Mouse (Mus musculus): ENCODE results near the gene Lgals1. TPM values are rescaled to one million over a fixed set of nuclear protein-coding genes. Genes with fewer than 3 reads are reported as not detected.

Gene Lgals1
- polyA plus RNA-seq, 1 experiment from 2014 or later, result 295 TPM

DNA sequence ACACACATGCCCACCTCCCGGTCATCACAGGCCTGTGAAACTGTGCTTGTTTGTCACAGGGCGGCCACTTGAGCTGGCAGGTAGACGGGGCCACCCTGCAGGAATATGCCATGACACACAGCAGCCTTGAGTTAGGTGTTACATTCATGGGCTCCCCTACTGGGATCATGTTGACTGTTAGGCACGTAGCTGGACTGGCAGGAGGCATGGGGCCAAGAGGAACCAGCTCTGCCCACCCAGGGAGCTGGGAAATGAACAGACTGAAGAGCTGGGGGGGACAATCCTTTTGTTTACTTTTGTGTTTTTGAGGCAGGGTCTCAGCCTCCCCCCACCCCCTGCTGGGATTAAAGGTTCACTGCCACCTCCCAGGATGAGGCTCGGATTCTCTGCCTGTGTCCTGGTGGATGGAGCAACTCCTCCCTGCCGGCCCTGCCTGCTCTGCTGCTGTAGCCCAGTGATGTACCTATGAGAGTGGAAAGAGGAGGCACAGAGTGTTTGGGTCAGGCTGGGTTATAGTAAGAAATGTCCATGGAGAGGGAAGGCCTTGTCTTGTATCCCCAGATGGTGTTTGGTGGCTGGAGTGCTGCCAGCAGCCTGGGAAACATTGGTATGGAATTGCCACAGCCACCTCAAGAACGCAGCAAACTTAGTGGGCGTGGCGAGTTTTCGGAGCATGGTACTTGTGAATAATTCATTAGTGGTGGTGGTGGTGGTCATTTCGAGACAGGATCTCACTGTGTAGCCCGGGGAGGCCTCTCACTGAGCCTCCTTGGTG, 10.3 kb upstream of the Lgals1 start:
- Histone ChIP-seq H3K36me3 (ENCODE audit: control insufficient read depth, insufficient read depth) (no peaks in the 10 kb centered on the region; the same call in none of the 2 replicates), H3K4me1 (ENCODE audit: control insufficient read depth, low read depth, low read length) (peaks cover 40% of the 10 kb centered on the region), H3K27me3 (ENCODE audit: control insufficient read depth, insufficient read depth, low read depth, low read length) (no peaks in the 10 kb centered on the region), H3K9ac (ENCODE audit: low read depth, low read length) (no peak overlapping the region), H3K9me3 (replicated peaks; ENCODE audit: control insufficient read depth, low read length) (no peaks in the 10 kb centered on the region), H3K4me3 (ENCODE audit: low read depth, low read length) (0 out of 2 replicates have a peak overlapping the region, but pooled peaks have one; percentile 6), H3K4me2 (ENCODE audit: low read depth, low read length) (peak overlapping the region; percentile 4; the same call in 1 of the 2 replicates), H3K27ac (ENCODE audit: low read length) (no peak overlapping the region)
- WGBS (ENCODE audit: insufficient replicate concordance), result 81% methylated on average over 12 of the region's 12 CpGs
- ATAC-seq (ENCODE audit: low read depth), result no peak

DNA sequence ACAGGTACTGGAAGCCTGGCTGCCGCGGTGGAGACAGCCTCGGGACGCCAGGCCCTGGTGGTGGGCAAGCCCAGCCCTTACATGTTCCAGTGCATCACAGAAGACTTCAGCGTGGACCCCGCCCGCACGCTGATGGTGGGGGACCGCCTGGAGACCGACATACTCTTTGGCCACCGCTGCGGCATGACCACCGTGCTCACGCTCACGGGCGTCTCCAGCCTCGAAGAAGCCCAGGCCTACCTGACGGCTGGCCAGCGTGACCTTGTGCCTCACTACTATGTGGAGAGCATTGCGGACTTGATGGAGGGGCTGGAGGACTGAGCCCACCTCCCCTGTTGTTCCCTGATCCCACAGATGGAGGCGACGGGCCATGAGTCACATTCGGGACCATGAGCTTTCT, 8.4 kb upstream of the Lgals1 start:
- no peak overlapping the region for H3K27ac ChIP-seq (ENCODE audit: low read length)
- no peak overlapping the region for H3K9ac ChIP-seq (ENCODE audit: low read depth, low read length)
- H3K4me1 ChIP-seq (ENCODE audit: control insufficient read depth, low read depth, low read length), result peaks cover 49% of the 10 kb centered on the region
- no peaks in the 10 kb centered on the region for H3K36me3 ChIP-seq (ENCODE audit: control insufficient read depth, insufficient read depth)
- no peaks in the 10 kb centered on the region for H3K9me3 ChIP-seq (replicated peaks; ENCODE audit: control insufficient read depth, low read length)
- no peak overlapping the region for H3K4me3 ChIP-seq (ENCODE audit: low read depth, low read length)
- H3K27me3 ChIP-seq (ENCODE audit: control insufficient read depth, insufficient read depth, low read depth, low read length), result no peaks in the 10 kb centered on the region
- no peak for ATAC-seq (ENCODE audit: low read depth)
- 90% methylated on average over 23 of the region's 23 CpGs for WGBS (ENCODE audit: insufficient replicate concordance)
- H3K4me2 ChIP-seq (ENCODE audit: low read depth, low read length), result no peak overlapping the region

DNA sequence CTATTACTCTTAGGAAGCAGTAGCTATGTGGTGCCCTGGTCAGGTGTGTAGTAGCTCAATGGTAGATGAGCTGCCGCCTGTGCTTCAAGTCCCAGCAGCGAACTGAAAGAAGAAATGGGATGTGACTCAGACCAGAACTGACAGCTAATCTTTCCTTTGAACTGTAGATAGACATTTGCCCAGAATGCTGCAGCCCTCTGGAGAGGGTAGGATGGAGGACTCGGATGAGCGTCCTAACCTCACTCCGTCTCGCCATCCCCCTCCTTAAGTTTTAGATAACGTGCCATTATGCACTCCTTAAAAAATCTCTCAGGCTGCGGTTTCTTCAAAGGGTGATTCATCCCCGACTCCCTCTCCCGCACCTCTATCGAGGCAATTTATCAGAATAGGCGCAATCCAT, 6.6 kb upstream of the Lgals1 start:
- Histone ChIP-seq H3K9ac (ENCODE audit: low read depth, low read length) (no peak overlapping the region), H3K4me1 (ENCODE audit: control insufficient read depth, low read depth, low read length) (peaks cover 49% of the 10 kb centered on the region), H3K4me3 (ENCODE audit: low read depth, low read length) (no peak overlapping the region), H3K27ac (ENCODE audit: low read length) (no peak overlapping the region), H3K27me3 (ENCODE audit: control insufficient read depth, insufficient read depth, low read depth, low read length) (no peaks in the 10 kb centered on the region), H3K4me2 (ENCODE audit: low read depth, low read length) (no peak overlapping the region), H3K9me3 (replicated peaks; ENCODE audit: control insufficient read depth, low read length) (no peaks in the 10 kb centered on the region), H3K36me3 (ENCODE audit: control insufficient read depth, insufficient read depth) (no peaks in the 10 kb centered on the region)
- ATAC-seq (ENCODE audit: low read depth), result no peak
- WGBS (ENCODE audit: insufficient replicate concordance), result 73% methylated on average over 12 of the region's 12 CpGs

DNA sequence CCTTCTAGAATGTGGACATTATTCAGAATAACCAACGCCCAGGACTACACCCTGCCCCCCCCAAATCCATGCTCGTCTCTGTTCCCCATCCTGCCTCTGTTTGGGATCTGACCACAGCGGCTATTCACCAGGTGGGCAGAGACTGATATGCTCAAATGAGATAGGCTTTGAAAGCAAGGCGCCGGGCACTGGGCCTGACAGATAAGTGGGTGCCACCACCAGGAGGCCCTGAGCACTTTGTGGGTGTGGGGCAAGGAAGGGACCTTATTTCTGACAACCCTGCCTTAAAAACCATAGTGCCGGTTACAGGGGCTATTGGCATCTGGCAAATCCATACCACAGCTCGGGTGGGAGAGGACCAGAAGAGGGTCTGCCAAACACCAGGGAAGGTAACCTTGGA, 3.8 kb upstream of the Lgals1 start:
- WGBS (ENCODE audit: insufficient replicate concordance), result 20% methylated on average over 7 of the region's 7 CpGs
- H3K27me3 ChIP-seq (ENCODE audit: control insufficient read depth, insufficient read depth, low read depth, low read length), result no peaks in the 10 kb centered on the region
- H3K9me3 ChIP-seq (replicated peaks; ENCODE audit: control insufficient read depth, low read length), result no peaks in the 10 kb centered on the region
- no peaks in the 10 kb centered on the region for H3K36me3 ChIP-seq (ENCODE audit: control insufficient read depth, insufficient read depth)
- peak overlapping the region; percentile 97 for H3K27ac ChIP-seq (ENCODE audit: low read length)
- peak overlapping the region; percentile 58 for H3K4me2 ChIP-seq (ENCODE audit: low read depth, low read length)
- peak; percentile 86 for ATAC-seq (ENCODE audit: low read depth)
- peaks cover 62% of the 10 kb centered on the region for H3K4me1 ChIP-seq (ENCODE audit: control insufficient read depth, low read depth, low read length)
- peak overlapping the region; percentile 52 for H3K4me3 ChIP-seq (ENCODE audit: low read depth, low read length)
- peak overlapping the region; percentile 71 for H3K9ac ChIP-seq (ENCODE audit: low read depth, low read length)

DNA sequence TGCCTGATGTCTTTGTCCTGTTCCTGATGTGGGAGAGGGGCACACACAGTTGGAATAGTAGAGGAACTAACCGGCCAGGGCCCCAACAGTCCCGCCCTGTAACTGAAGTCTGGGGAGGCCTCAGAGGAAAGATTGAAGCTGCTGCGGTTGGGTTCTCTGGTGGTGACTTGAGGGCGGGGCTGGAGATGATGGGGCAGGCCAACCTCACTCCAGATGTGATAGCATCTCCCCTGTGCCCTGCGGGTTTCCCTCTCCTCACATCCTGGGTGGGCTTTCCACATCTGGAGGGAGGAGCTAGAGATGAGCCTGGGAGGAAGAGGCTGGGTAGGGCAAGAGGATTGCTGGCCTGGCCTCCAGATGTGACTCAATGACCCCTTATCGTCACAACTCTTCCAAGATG, 2.9 kb upstream of the Lgals1 start:
- Histone ChIP-seq H3K9me3 (replicated peaks; ENCODE audit: control insufficient read depth, low read length) (no peaks in the 10 kb centered on the region), H3K4me1 (ENCODE audit: control insufficient read depth, low read depth, low read length) (peaks cover 71% of the 10 kb centered on the region), H3K9ac (ENCODE audit: low read depth, low read length) (peak overlapping the region; percentile 71), H3K4me3 (ENCODE audit: low read depth, low read length) (peak overlapping the region; percentile 52), H3K36me3 (ENCODE audit: control insufficient read depth, insufficient read depth) (no peaks in the 10 kb centered on the region), H3K27ac (ENCODE audit: low read length) (peak overlapping the region; percentile 97), H3K4me2 (ENCODE audit: low read depth, low read length) (peak overlapping the region; percentile 58), H3K27me3 (ENCODE audit: control insufficient read depth, insufficient read depth, low read depth, low read length) (no peaks in the 10 kb centered on the region)
- peak; percentile 76 for ATAC-seq (ENCODE audit: low read depth)
- 14% methylated on average over 6 of the region's 6 CpGs for WGBS (ENCODE audit: insufficient replicate concordance)

DNA sequence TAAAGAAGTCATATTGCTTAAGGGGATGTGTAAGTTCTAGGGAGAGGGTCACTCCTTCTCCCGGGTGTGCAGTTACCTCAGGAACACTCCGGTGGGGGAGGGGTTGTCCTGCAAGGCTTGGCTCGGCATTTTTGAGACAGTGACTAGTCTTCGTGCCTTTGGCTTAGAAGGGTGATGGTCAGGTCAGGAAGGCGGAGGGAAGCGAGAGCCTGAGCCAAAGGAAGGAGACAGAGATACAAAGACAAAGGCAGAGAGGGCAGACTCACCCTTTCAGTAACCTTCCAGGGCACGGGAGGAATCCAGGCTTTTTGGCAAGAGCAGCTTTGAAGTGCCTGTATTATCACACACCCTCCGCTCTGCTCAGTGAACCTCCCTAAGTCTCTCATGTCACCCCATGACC, 1.4 kb upstream of the Lgals1 start:
- no peaks in the 10 kb centered on the region for H3K9me3 ChIP-seq (replicated peaks; ENCODE audit: control insufficient read depth, low read length)
- H3K4me1 ChIP-seq (ENCODE audit: control insufficient read depth, low read depth, low read length), result peaks cover 72% of the 10 kb centered on the region
- no peaks in the 10 kb centered on the region for H3K27me3 ChIP-seq (ENCODE audit: control insufficient read depth, insufficient read depth, low read depth, low read length)
- no peak overlapping the region for H3K4me3 ChIP-seq (ENCODE audit: low read depth, low read length)
- H3K9ac ChIP-seq (ENCODE audit: low read depth, low read length), result no peak overlapping the region; the same call in 1 of the 2 replicates
- ATAC-seq (ENCODE audit: low read depth), result no peak
- WGBS (ENCODE audit: insufficient replicate concordance), result 48% methylated on average over 8 of the region's 8 CpGs
- no peak overlapping the region for H3K4me2 ChIP-seq (ENCODE audit: low read depth, low read length)
- no peaks in the 10 kb centered on the region; the same call in 1 of the 2 replicates for H3K36me3 ChIP-seq (ENCODE audit: control insufficient read depth, insufficient read depth)
- H3K27ac ChIP-seq (ENCODE audit: low read length), result peak overlapping the region; percentile 77

DNA sequence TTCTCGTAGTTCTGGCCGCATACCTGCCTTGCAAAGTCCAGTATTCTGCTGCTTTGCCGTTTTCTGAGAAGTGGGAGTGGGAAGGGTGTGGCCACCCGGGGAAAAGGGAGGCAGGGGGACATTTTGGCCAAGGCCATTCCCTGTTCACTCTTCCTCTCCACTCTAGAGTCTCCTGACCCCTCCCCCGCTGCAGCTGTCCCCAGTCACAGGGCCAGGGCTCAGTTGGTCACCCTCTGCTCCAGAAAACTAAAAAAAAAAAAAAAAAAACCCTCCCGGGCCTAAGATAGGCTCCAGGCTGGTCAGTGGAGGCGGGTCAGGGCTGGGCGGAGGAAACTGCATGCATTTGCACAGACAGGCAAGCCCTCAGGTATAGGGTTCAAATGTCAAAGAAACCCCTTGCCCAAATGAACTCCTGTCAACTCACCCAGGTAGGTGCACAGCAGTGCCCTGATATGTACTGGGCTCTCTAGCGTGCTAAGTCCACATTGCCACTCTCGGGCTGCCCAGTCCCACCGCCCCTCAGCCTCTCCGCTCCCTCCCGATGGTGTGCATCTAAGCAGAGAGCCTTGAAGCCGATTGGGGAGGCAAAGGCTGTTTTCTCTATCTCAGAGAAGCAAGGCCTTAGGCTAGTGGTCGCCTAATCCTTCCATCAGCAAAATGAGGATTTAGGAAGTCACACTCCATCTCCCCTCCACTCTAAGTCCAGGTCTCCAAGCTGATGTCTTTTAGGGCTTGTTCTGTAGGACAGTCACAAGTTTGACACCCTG, 679 bp downstream of the Lgals1 start:
- Histone ChIP-seq H3K4me3 (ENCODE audit: low read depth, low read length) (peak overlapping the region; percentile 63), H3K9ac (ENCODE audit: low read depth, low read length) (peak overlapping the region; percentile 66), H3K4me2 (ENCODE audit: low read depth, low read length) (peak overlapping the region; percentile 95), H3K27ac (ENCODE audit: low read length) (peak overlapping the region; percentile 75), H3K36me3 (ENCODE audit: control insufficient read depth, insufficient read depth) (no peaks in the 10 kb centered on the region; the same call in 1 of the 2 replicates), H3K4me1 (ENCODE audit: control insufficient read depth, low read depth, low read length) (peaks cover 69% of the 10 kb centered on the region), H3K9me3 (replicated peaks; ENCODE audit: control insufficient read depth, low read length) (no peaks in the 10 kb centered on the region), H3K27me3 (ENCODE audit: control insufficient read depth, insufficient read depth, low read depth, low read length) (no peaks in the 10 kb centered on the region)
- WGBS (ENCODE audit: insufficient replicate concordance), result 7% methylated on average over 15 of the region's 15 CpGs
- ATAC-seq (ENCODE audit: low read depth), result no peak

DNA sequence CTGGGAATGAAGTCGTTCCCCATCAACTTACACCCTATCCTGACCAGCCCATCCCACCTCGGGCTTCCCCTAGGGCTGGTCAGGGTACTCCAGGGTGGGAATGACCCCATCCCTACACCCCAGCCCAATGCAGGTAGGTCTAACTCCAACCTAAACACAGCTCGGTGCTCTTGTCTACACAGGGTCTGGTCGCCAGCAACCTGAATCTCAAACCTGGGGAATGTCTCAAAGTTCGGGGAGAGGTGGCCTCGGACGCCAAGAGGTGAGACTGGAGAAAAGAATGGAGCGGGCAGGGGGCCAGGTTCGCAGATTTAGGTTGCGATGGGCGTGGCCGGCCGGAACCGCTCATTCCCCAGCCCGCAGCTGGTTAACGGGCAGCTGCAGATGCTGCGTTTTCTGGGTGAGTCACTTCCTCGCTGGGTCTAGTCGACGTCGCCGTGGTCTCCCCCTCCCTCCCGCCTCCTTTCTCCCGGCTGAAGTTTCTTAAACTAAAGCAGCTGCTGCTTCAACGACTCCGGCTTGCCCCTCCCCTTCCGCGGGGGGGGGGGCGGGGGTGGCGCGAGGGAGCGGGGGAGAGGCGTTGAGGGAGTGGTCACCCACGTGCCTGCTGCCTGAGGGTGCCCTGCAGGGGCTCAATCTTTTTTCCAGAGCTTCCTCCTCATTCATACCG, 1.4 kb downstream of the Lgals1 start:
- Histone ChIP-seq H3K4me1 (ENCODE audit: control insufficient read depth, low read depth, low read length) (peaks cover 63% of the 10 kb centered on the region), H3K36me3 (ENCODE audit: control insufficient read depth, insufficient read depth) (no peaks in the 10 kb centered on the region; the same call in 1 of the 2 replicates), H3K4me3 (ENCODE audit: low read depth, low read length) (peak overlapping the region; percentile 63), H3K27ac (ENCODE audit: low read length) (peak overlapping the region; percentile 75), H3K9me3 (replicated peaks; ENCODE audit: control insufficient read depth, low read length) (no peaks in the 10 kb centered on the region), H3K4me2 (ENCODE audit: low read depth, low read length) (peak overlapping the region; percentile 95), H3K9ac (ENCODE audit: low read depth, low read length) (peak overlapping the region; percentile 66), H3K27me3 (ENCODE audit: control insufficient read depth, insufficient read depth, low read depth, low read length) (no peaks in the 10 kb centered on the region)
- peak; percentile 5; the same call in 1 of the 2 replicates for ATAC-seq (ENCODE audit: low read depth)
- under 1% methylated on average over 31 of the region's 35 CpGs for WGBS (ENCODE audit: insufficient replicate concordance)

Measured in liver, embryonic 16.5 days (tissue).